Mouse (Mus musculus) forebrain, postnatal 0 days (tissue): Measurements from ENCODE around the gene Eps8l1. TPM values are rescaled to one million over a fixed set of nuclear protein-coding genes. Genes with fewer than 3 reads are reported as not detected.
A peak's percentile ranks its signal among the peaks of the same experiment; 100 is the strongest.

ENCODE experiments used
- ATAC-seq: fragments of 200-750 bp; cut with Nextera tagmentation; 2 replicates; pipeline ENCODE4 v1.8.0; 2017; ENCODE audit warnings: mild to moderate bottlenecking, moderate library complexity
- DNase-seq: peaks from one replicate; pipeline ENCODE4 v3.0.0-alpha.2; 2015
- H3K27ac ChIP-seq: fragments of 300-500 bp; sonication (generic); 2 replicates; pipeline ENCODE4 v1.5.1; 2014; ENCODE audit warnings: low read depth, mild to moderate bottlenecking, antibody characterized with exemption, low read length, moderate library complexity, mixed read lengths
- H3K27me3 ChIP-seq: fragments of 300-500 bp; sonication (generic); 2 replicates; pipeline ENCODE4 v1.6.1; 2014; ENCODE audit warnings: mild to moderate bottlenecking, low read length, mixed read lengths; ENCODE audit not compliant: insufficient read depth
- H3K36me3 ChIP-seq: fragments of 300-500 bp; sonication (generic); 2 replicates; pipeline ENCODE4 v1.6.1; 2014; ENCODE audit warnings: mild to moderate bottlenecking, moderate library complexity; ENCODE audit not compliant: insufficient read depth
- H3K4me1 ChIP-seq: fragments of 300-500 bp; sonication (generic); 2 replicates; pipeline ENCODE4 v1.6.1; 2014; ENCODE audit warnings: antibody characterized with exemption; ENCODE audit not compliant: insufficient read depth
- H3K4me2 ChIP-seq: fragments of 300-500 bp; sonication (generic); 2 replicates; pipeline ENCODE4 v1.6.1; 2014; ENCODE audit warnings: low read depth, mild to moderate bottlenecking, moderate library complexity
- H3K4me3 ChIP-seq: fragments of 300-500 bp; sonication (generic); 2 replicates; pipeline ENCODE4 v1.5.1; 2014; ENCODE audit warnings: low read depth, low read length, mixed read lengths
- H3K9ac ChIP-seq: fragments of 300-500 bp; sonication (generic); 2 replicates; pipeline ENCODE4 v1.6.1; 2014; ENCODE audit warnings: mild to moderate bottlenecking
- H3K9me3 ChIP-seq: fragments of 300-500 bp; sonication (generic); 2 replicates; pipeline ENCODE4 v1.6.1; 2016; ENCODE audit warnings: low read length
- CTCF ChIP-seq: sonication (generic); IDR thresholded peaks from 2 replicates; pipeline ENCODE4 v1.5.1; 2016; ENCODE audit warnings: antibody characterized with exemption, control low read depth, low read depth
- WGBS: fragments of 180-500 bp; shearing (Covaris S2); extraction: QIAGEN DNeasy Blood & Tissue Kit; methylation state at CpG from one replicate; pipeline ENCODE4 v1.1.7; 2014; 5-methylcytosine and 5-hydroxymethylcytosine counted together
- polyA plus RNA-seq: library from polyadenylated mRNA; unstranded; fragments of >200 nt; fragmentation: Nextera tagmentation; extraction: Ambion mirVana; gene quantifications from 2 replicates; pipeline ENCODE4 v1.2.1, GENCODE M21; 2015
- total RNA-seq: library from RNA; depleted of rRNA; stranded (reverse); fragments of >200 nt; gene quantifications from 2 replicates; pipeline ENCODE4 v1.2.3, GENCODE M21; 2014

Eps8l1 gene
- total and polyA plus RNA-seq, 2 experiments from 2014 or later = 7.4 to 8.6 TPM

DNA sequence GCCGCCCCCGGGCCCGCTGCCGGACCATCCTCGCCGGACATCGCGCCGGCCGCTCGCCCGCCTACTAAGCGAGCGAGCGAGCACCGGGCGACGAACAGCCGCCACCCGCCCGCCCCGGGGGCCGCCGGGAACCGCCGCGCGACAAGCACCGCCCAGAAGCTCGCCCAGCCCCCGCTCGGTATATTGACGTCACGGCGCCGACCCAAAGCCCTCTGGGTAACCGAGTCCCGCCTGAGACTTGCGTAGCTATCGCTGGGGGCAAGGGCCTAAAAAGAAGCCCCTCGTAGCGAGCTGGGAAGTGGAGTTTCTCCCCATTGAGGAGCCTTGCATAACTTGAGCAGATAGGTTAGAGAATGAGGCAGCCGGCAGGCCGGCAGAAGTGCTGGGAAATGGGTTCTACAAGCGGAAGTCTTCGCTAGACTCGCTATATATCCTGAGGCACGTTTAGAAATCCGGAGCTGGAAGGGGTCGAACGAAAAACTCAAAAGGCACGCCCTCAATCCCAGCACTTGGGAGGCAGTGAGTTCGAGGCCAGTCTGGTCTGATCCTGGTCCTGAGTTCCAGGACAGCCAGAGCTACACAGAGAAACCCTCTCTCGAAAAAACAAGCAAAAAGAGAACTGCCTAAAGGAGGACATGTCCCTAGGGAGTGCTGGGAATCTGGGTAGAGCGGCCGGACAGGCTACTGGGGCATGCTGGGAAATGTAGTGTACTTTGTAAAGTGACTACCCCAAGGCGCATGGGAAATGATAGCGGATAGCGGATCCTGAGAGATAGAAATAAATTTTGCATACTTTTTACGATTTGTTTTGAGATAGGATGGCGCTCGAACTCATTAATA lies 41.3 kb downstream of the Eps8l1 start, which contains the start of gene Ppp1r12c:
Gene Ppp1r12c, minus strand, starts transcription at position 123 of the 840 bp plus-strand sequence.
- peak within 1 kb of the TSS; percentile 88 for H3K27ac ChIP-seq
- ATAC-seq (peak; percentile 96), DNase-seq (peak; percentile 97)
- peak within 1 kb of the TSS; percentile 69 for H3K4me2 ChIP-seq
- H3K4me3 ChIP-seq = peak within 1 kb of the TSS; percentile 83
- 2% methylated on average over 62 of the region's 62 CpGs for whole genome bisulfite sequencing
- TF ChIP-seq CTCF = no peak
- H3K36me3 ChIP-seq = peaks cover 5% of the 10 kb centered on the region; the same call in 1 of the 2 replicates
- no peaks in the 10 kb centered on the region for H3K9me3 ChIP-seq
- no peaks in the 10 kb centered on the region for H3K27me3 ChIP-seq
- H3K9ac ChIP-seq = peak within 1 kb of the TSS; percentile 85
- peaks cover 19% of the 10 kb centered on the region; the same call in 1 of the 2 replicates for H3K4me1 ChIP-seq

DNA sequence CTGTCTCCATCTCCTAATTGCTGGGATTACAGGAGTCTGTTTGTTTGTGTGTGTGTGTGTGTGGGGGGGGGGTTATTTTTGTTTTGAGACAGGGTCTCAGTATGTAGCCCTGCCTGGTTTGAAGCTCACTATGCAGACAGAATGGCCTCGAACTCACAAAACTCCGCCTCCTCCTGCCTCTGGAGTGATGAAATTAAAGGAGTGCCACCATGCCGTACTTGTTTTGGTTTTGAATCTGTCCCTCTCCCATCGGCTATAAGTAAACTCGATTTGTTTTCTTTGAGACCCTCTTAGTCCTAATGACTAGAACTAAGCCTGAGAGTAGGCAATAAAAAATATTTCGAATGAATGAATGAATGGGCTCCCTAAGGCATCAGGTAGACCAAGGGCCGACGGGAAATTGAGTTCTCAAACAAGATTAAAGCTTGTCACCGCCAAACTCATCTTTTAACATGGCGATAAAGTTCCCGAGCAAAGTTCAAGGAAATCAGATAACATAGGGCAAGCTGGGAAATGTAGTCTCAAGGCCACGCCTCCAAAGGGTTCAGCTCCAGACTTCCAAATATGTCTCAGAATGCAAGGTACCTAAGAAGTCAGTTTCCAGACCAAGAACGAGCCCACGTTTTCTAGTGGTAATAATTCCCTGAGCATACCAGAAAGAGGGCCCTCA lies 42.1 kb downstream of the Eps8l1 start:
- 9% methylated on average over 14 of the region's 14 CpGs for WGBS
- peak; percentile 69 for DNase-seq
- ATAC-seq = peak; percentile 23; the same call in 1 of the 2 replicates
- Histone ChIP-seq H3K4me3 (peak overlapping the region; percentile 83), H3K4me1 (peaks cover 19% of the 10 kb centered on the region; the same call in 1 of the 2 replicates), H3K9me3 (no peaks in the 10 kb centered on the region), H3K9ac (peak overlapping the region; percentile 85; the same call in 1 of the 2 replicates), H3K4me2 (peak overlapping the region; percentile 69), H3K27me3 (no peaks in the 10 kb centered on the region), H3K27ac (no peak overlapping the region), H3K36me3 (no peaks in the 10 kb centered on the region)
- TF ChIP-seq CTCF = no peak

DNA sequence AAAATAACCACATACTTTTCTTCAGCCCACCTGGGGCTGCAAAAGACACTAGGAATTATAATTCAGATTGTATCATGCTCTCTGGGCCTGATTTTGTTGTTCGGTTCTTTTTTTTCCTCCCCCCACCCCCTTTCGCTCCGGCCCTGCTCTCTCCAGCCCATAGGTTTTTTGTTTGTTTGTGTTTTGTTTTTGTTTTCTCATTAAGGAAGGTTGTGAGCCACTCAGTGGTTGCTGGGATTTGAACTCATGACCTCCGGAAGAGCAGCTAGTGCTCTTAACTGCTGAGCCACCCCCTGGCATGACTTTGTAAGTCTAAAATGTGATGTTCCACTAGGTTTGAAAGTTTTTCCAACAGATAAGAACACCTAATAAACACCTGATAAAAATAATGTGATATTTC lies 42.6 kb downstream of the Eps8l1 start:
- H3K4me1 ChIP-seq = peaks cover 19% of the 10 kb centered on the region; the same call in 1 of the 2 replicates
- H3K4me2 ChIP-seq = no peak overlapping the region
- H3K9me3 ChIP-seq = no peaks in the 10 kb centered on the region
- H3K4me3 ChIP-seq = no peak overlapping the region
- H3K27me3 ChIP-seq = no peaks in the 10 kb centered on the region
- no peak for TF ChIP-seq CTCF
- ATAC-seq = no peak
- H3K27ac ChIP-seq = no peak overlapping the region
- 78% methylated on average over 4 of the region's 4 CpGs for WGBS
- DNase-seq = no peak
- no peaks in the 10 kb centered on the region for H3K36me3 ChIP-seq
- H3K9ac ChIP-seq = no peak overlapping the region

- WGBS = 84% methylated on average over 5 of the region's 5 CpGs
Observed at GRCm38 (mm10) chr7:4503858-4504257, 43.4 kb downstream of the Eps8l1 start.

DNA sequence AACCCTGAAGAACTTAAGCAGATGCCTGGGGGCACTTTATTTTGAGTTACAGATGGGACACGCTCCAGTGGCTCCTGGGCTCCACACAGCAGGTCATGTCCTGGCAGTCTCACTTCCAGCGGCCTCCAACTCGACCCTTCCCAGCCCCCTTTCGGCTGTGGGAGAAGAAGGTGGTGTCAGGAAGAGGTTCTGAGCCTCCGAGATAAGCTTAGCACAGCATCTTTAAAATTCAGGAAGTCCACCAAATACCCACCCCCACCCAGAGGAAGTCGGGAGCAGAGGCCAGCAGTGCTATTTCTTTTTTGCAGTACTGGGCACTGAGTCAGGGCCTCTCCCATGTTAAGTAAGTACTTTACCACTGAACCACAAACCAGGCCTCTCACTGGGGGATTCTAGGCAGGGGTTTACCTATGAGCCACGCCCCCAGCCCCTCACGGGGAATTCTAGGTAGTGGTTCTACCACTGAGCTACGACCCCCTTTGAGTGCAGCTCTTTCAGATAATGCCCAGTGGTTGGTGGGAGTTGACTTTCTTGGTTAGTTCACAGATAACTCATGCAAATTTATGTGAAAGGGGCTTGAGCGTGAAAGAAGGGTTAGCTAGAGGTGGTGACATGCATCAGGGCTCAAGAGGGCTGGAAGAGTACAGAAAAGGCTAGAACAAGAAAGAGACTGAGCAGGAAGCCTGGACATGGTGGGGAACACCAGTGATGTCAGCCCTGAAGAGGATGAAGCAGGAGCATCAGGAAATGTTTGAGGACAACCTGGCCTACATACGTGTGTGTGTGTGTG lies 44.4 kb downstream of the Eps8l1 start:
- H3K27me3 ChIP-seq = no peaks in the 10 kb centered on the region
- ATAC-seq = no peak
- H3K9ac ChIP-seq = no peak overlapping the region
- no peak overlapping the region for H3K4me3 ChIP-seq
- no peak for TF ChIP-seq CTCF
- no peaks in the 10 kb centered on the region for H3K36me3 ChIP-seq
- DNase-seq = no peak
- H3K4me1 ChIP-seq = peaks cover 6% of the 10 kb centered on the region; the same call in 1 of the 2 replicates
- H3K27ac ChIP-seq = no peak overlapping the region
- H3K4me2 ChIP-seq = no peak overlapping the region
- 67% methylated on average over 11 of the region's 11 CpGs for WGBS
- H3K9me3 ChIP-seq = no peaks in the 10 kb centered on the region

More at GRCm38 (mm10) chr7:4503858-4504257, 43.4 kb downstream of the Eps8l1 start:
- Histone ChIP-seq H3K9ac (no peak overlapping the region), H3K27ac (no peak overlapping the region), H3K9me3 (no peaks in the 10 kb centered on the region), H3K27me3 (no peaks in the 10 kb centered on the region), H3K4me1 (peaks cover 12% of the 10 kb centered on the region; the same call in 1 of the 2 replicates), H3K36me3 (no peaks in the 10 kb centered on the region), H3K4me2 (no peak overlapping the region), H3K4me3 (no peak overlapping the region)
- DNase-seq = no peak
- TF ChIP-seq CTCF = no peak
- ATAC-seq = no peak

- H3K4me1 ChIP-seq = no peaks in the 10 kb centered on the region
- DNase-seq (no peak), ATAC-seq (no peak)
- no peaks in the 10 kb centered on the region for H3K27me3 ChIP-seq
- H3K27ac ChIP-seq = no peak overlapping the region
- no peak overlapping the region for H3K9ac ChIP-seq
- H3K9me3 ChIP-seq = no peaks in the 10 kb centered on the region
- no peaks in the 10 kb centered on the region for H3K36me3 ChIP-seq
- WGBS = 65% methylated on average over 3 of the region's 4 CpGs
- no peak overlapping the region for H3K4me3 ChIP-seq
- H3K4me2 ChIP-seq = no peak overlapping the region
- no peak for TF ChIP-seq CTCF
Observed at GRCm38 (mm10) chr7:4507220-4507619, 46.7 kb downstream of the Eps8l1 start.
